Mouse (Mus musculus) testis, adult 2 months (tissue): Measurements from ENCODE around the gene Ttc39b.
"Not testable (repeated sequence)": the region's sequence is repeated elsewhere in the genome, so short reads cannot be mapped to it uniquely, and the experiment has no call there.

Source experiments
- CTCF ChIP-seq: fragments of 200-500 bp; IDR thresholded peaks from 2 replicates; pipeline ENCODE4 v1.5.1; 2012; ENCODE audit warnings: low read depth, mild to moderate bottlenecking, inconsistent platforms, low read length, moderate library complexity; ENCODE audit not compliant: control insufficient read depth, insufficient read depth, insufficient replicate concordance
- POLR2A ChIP-seq: fragments of 200-500 bp; IDR thresholded peaks from 2 replicates; pipeline ENCODE4 v1.6.1; 2012; ENCODE audit warnings: low read depth, mild to moderate bottlenecking, inconsistent platforms, low read length, moderate library complexity; ENCODE audit not compliant: control insufficient read depth

DNA sequence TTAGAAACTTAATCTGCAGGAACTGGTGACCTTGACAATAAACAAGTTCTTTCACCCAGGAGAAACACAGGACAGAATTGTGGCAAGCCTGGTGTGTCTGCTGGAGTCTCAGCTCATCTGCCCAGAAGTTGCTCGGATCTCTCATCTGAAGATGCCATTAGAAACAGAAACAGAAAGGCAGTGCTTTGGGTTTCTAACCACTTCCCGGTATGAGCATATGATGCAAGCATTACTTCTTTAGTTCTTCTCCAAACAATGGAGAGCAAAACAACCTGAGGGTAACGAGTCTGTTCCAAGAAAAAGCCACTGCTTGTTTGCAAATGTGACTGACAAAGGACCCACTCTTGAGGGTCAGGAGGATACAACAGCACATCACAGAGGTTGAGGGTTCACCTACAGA is 88.8 kb downstream of the Ttc39b start:
- not testable (repeated sequence) for TF ChIP-seq CTCF, POLR2A
